Mouse (Mus musculus) c-Kit-positive CD71-positive TER-119-positive erythroid progenitor cells, embryonic 14.5 days (primary cell): ENCODE data around the gene Pim1.

Source experiments
- DNase-seq: peaks from one replicate; pipeline ENCODE4 v3.0.0-alpha.2; 2013; ENCODE audit warnings: low spot score

Pim1 gene

DNA sequence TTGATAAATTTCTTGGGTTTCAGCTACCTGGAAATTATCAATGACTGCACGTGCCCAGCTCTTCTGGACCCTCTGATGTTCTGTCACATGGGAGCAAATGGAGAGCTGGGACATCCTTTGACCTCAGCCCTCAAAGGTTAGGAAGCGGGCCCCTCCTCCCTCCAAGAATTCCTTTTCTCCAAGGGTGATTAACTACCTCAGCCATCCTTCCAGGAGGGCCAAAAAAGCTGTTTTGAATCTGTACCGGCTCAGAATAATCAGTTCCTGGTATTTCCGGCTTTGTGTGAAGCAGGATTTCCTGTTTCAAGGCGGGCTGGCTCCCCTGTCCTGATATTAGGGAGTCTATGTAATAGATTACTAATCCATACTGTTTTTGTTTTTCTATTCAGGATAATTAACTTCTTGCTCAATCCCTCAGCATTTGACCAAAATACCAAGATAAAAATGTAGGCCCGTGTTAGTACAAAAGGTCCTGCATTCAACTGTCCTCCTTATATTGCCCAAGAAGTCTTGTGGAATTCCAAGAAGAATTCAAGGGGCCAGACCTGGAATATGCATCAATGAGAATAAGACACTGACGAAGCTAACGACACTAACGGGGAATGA, 25.0 kb upstream of the Pim1 start:
- no peak for DNase-seq

DNA sequence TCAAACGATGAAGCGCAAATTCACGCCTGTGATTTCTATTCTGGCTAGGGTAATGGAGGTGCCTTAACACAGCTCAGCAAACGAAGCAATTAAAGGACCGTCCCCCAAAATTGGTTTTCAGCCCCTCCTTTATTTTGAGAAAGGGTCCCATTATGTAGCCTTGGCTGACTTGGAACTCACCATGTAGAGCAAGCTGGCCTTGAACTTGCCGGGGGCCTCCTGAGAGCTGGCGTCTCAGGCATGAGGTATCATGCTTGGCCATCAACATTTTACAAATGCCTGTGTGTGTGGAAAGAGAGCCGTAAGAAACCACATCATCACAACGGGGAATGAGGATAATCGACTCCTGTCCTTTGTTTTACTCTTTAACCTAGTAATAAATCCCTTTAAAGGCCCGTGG, 23.5 kb upstream of the Pim1 start:
- DNase-seq: no peak

DNA sequence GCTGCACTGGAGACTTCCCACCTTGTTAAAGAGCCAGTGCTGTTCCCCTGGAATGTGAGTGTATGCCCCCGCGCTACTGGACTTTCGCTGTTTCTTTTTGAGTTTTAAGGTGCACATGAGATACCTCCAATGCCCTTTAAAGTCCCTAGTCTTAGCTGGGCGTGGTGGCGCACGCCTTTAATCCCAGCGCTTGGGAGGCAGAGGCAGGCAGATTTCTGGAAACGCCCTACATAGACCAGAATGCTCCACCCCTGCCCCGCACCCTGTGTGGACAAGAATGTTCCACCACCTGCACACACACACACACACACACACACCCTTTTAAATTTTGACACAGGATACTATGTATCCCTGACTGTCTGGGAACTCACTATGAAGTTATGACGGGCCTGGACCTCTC, 17.1 kb upstream of the Pim1 start:
- no peak for DNase-seq

DNA sequence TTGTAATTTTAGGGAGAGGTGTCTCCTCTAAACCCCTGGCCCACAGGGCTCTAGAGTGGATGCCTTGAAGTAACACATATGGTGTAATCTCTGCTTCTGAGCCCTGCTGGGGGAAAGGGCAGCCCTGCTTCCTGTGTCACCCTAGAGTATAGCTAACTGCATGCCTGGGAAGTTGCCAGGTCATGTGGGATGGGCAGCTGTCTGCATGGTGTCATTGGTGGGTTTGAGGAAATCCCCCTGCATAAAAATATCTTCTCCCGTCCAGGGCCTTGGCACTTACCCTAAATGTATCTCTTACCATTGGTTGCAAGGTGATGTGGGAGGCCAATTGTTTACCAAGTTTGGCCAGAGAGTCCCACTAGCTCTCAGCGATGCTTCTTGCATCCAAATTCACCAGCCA, 16.5 kb upstream of the Pim1 start:
- DNase-seq: no peak

DNA sequence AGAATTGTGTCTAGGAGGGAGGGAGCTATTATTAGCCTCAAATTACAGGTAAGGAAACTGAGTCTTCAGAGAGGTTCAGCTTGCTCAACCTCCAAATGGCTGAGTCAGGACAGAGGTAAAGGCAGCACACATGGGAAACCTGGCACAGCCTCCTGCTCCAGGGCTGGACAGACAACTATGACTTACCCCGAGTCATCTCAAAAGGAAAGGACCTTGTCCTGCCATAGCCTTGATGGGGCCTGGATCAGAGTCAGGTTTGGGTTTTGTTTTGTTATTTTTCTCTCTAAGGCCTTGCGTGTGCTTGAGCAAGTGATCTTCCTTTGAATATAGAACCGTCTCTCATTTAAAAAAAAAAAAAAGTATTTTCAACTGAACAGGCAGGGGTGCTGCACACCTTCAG, 15.4 kb upstream of the Pim1 start:
- no peak for DNase-seq

DNA sequence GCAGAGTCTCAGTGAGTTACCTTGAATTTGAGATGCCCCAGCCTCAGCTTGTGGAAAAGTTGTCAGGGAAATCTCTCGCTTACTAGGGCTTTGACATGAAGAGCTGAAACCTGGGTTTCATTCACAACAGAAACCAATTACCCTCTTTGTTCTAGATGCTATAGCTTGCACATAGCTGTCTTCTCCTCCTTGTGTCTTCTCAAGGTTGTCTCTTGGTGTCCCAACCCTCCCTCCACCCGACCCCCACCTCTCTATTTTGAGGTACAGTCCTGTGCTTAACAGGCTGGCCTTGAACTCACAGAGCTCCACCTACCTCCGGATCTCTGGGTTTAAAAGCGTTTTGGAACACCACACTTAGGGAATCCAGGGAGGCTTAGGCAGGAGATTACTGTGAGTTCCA, 14.1 kb upstream of the Pim1 start:
- DNase-seq: no peak

DNA sequence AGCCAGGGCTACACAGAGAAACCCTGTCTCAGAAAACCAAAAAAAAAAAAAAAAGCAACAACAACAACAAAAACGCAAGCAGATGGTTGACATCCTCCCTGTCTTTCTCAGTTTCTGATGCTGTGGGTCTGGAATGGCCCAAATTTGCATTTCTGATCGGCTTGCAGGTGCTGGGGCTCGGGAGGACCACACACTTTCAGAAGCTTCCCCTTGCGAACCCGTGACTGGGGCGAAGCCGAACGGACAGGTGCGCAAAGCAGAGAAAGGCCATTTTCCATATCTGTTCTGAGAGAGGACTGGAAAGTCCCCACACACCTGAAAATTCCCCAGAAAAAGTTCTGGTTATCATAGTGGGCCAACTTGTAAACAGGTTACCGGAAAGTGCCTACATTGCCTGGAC, 13.2 kb upstream of the Pim1 start:
- no peak for DNase-seq

DNA sequence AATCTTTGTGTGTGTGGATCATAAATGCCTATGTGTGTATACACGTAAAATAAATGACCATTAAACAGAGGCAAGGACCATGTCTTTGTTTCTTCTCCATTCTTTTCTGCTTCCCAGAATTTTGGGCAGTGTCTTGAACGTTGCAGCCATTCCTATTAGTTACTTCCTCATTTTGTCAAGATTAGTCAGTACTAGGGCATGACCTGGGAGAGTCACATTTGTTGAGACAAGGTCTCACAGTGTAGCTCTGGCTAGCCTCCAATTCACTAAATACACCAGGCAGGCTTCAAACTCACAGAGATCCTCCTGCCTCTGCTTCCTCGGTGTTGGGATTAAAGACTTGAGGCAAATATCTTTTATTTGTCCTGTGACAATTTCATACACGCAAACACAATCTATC, 12.3 kb upstream of the Pim1 start:
- DNase-seq: no peak

DNA sequence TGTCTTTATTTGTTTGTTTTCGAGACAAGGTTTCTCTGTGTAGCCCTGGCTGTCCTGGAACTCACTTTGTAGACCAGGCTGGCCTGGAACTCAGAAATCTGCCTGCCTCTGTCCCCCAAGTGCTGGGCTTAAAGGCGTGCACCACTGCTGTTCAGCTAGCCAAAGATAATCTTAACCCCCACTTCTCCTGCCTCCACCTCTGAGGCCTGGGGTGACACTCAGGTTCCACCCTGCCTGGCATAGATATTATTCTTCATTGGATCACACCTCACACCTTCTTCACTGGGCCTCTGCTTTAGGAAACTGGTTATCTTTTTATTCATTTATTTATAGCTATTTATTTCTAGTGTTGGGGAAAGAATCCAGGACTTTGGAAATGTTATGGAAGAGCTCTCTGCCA, 10.3 kb upstream of the Pim1 start:
- DNase-seq: no peak

DNA sequence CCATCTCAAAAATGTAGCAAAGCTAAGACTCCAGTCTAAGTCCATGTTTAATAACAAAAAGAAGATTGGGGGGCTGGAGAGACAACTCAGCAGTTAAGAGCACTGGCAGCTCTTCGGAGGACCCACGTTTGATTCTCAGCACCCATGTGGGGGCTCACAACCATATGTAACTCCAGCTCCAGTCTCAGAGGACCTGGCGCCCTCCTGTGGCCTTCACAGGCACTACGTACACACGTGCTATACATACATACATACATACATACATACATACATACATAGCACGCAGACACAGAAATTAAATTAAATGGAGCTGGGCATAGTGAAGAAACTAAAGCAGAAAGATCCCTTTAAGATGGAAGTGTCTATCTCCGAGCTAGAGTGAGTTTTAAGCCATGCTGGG, 7.9 kb upstream of the Pim1 start:
- DNase-seq: no peak

DNA sequence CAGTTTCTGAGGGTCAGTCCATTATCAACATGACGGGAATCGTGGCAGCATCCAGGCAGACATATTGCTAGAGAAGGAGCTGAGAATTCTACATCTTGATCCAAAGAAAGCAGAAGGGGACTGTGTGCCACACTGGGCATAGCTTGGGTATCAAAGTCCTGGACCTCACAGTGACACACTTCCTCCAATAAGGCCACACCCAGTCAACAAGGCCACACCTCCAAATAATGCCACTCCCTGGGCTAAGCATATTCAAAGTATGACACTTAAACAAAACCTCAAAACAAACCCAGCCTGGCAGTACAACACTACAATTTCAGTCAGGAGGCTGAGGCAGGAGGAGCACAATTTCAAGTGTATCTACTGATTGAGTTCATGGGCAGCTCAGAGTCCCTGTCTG, 7.3 kb upstream of the Pim1 start:
- no peak for DNase-seq

DNA sequence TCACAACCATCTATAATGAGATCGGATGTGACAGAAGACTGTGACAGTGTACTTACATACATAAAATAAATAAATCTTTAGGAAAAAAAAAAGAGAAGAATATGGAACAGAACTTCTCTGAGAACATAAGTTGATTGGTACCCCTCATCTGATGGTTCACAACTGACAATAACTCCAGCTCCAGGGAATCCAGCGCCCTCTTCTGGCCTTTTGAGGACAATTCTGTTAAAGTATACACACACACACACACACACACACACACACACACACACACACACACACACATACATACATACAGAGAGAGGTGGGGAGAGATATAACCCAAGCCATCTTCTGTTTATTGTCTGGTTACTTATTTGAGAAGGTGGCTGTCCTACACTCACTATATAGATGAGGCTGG, 6.1 kb upstream of the Pim1 start:
- DNase-seq: no peak

DNA sequence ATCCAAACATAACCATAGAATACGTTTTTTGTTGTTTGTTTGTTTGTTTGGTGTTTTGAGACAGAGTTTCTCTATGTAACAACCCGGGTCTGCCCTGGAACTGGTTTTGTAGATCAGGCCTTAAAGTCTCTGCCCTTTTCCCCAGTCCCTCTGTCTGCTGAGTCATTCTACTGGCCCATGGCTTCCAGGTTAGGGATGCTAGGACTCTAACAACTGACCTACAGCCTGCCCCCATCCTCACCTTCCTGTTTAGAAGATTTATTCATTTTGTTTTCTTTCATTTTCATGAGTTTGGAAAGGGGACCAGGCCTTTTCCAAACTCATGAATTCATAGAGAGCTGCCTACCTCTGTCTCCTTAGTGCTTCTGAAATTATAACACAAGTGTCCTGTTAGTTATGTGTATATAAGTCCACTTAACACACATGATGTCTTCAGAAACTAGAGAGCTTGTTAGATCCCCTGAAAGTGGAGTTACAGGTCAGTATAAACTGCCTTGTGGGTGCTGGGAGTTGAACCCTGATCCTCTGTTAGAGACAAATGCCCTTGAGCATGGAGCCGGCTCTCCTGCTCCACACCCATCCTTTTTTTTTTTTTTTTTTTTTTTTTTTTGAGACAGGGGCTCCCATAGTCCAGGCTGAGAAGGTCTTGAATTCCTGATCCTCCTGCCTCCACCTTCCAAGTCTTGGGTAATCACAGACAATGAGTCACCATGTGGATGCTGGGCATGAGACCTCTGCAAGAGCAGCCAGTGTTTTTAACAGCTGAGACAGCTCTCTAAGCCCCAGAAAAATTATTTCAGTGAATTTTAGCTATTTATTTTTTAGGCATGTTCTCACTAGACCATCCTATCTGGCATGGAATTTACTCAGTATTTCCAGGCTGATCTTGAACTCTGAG, 5.0 kb upstream of the Pim1 start:
- DNase-seq: no peak

DNA sequence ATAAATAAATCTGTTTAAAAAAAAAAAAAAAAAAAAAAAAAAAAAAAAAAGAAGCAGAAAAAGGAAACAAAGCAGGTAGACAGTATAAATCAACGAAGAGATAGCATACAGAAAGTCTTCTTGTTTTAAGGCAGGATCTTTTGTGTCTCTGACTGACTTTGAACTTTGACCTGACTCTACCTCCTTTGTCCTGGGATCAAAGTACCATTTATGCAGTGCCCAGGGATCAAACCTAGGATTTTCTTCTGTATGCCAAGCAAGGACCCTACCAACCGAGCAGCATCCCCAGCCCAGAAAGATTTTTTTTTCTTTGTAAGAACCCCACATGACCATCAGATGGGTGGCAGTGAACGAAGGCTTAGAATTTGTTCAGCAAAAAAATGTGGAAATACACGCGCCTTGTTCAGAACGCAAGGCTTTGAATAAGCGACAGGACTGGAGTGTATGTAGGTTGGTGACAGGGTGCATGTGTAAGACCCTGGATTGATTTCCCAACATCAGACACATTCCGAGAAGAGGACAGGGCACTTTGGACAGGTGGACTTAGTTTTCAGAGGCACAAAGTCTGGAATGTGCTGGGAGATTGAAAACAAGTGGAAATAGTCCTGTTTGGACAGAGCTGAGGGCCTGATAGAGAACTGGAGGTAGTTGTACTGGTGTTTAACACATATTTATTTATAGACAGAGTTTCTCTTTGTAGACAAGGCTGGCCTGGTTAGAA, 2.1 kb upstream of the Pim1 start:
- DNase-seq: no peak

DNA sequence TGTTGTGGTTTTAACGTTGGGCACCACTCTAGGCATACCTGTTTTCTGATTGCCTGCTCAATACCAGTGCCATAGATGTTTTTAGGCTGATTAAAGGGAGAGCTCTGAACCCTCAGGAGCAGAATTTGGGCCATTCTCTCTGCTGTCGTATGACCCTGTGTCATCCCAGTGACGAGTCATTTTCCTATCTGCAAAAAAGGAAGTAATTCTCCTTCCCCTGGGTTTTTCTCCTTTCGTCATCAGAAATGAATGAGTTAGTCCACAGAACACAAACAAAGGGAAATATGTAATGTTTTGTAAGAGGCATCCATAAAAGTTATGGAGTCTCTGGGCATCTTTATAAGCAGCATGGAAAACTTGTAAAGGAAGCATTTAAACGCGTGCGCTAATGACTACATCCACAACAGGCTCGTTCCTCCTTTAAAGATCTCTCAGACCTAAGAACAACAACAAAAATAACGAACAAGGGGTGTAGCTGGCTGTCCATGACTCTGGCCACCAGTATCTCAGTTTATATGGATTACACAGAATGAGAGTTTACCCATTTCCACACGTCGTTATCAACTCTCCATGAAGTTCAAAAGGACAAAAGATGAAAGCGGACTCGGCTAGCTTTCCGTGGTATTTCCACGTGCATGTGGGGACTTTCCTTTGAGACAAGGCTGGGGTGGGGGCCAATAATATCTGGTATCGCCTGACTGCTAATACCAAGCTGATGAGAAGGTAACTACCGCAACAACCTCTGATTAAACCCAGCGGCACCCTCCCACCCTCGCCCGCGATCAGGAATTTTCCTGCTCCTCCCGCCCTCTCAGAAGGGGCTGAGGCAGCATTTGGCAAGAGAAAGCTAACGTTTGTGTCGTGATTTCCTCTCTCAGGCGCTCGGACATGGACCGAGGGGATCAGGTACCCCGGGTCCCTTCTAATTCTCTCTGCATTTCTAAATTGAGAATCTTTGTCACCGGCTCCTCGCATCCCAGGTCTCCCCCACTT, 1.3 kb upstream of the Pim1 start:
- DNase-seq: peak; percentile 66

DNA sequence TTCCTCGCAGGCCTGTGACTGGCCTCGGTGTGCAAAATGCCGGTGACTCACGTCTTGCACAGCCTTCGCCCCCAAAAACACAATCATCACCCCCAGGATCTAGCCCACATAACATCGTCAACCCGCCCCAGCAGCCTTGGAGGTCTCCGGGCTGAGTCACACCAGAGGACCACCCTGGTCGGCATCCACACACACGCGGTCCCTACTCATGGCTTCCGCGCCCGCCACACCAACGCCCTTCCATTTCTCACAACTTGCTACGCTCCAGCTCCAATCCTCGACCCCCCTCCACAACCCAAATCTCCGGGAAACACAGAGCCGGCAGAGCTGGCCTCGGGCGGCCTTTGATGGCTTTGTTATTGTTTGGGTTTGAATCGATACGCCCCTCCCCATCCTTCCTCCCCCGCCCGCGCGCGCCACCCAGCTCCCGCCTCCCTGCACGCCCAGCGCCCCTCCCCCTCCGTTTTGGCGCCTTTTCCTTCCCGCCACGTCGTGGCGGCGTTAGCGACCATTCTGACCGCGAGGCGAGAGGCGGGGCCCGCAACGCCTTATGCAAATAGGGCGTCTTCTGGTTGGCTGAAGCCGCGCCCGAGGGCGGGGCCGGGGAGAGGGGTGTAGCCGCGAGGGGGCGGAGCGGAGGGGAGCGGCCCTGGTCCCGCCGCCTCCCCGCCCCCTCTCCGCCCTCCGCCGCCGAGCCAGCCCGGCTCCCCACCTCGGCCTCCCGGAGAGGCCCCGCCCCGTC, 411 bp upstream of the Pim1 start:
- peak; percentile 100 for DNase-seq

DNA sequence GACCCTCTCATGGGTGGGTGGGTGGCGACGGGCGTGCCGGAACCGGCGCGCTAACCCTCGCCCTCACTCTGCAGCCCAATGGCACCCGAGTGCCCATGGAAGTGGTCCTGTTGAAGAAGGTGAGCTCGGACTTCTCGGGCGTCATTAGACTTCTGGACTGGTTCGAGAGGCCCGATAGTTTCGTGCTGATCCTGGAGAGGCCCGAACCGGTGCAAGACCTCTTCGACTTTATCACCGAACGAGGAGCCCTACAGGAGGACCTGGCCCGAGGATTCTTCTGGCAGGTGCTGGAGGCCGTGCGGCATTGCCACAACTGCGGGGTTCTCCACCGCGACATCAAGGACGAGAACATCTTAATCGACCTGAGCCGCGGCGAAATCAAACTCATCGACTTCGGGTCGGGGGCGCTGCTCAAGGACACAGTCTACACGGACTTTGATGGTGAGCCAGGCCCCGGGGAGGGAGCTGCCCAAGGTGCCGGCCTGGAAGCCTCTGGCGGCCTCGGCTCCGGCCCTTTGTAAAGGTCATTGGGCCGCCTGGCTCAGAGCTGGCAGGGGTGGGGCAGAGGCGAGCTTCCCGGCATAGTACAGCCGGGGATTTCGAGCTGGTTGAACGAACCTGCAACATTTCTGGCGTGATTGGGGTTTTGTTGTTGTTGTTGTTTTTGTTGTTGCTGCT, 1.2 kb downstream of the Pim1 start:
- no peak for DNase-seq

DNA sequence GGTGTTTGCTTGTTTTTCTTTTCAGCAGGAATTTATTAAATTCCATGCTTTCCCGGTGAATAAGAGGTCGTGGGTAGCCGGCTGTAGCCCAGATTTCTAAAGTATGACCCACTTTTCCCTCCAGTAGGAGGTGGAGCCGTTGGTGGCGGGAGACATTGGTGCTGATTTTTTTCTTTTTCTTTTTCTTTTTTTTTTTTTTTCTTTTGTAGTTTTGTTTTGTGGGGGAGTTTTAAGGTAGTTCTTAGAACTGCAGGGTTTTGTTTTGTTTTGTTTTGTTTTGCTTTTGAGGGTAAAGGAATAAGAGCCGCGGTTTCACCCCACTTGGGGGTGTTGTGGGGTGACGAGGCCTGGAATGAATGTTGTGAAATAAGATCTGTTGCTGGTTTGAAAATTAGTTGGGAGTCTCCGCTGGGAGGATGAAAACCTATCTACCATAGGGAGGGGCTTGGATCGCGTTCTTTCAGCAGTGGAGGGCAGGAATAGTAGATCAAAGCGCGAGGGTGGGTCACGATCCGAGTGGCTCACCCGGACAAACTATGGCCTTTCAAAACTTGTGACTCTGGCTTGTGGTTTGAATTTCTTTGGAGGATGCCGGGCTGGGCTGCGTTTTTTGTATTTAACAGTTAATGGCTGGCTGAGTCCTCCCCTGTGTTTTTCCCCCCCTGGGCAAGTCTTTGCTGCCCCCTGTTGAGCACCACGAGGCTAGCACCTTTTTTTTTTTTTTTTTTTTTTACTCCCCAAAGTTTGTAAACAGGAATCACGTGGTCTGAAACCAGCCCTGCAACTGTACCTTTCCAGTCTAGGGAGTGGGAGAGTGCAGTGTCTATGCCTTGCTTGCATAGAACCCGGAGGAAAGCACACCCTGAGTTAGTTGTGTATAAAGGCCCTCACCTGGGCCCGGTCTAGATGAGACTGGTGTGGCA, 2.0 kb downstream of the Pim1 start:
- DNase-seq: peak; percentile 75

DNA sequence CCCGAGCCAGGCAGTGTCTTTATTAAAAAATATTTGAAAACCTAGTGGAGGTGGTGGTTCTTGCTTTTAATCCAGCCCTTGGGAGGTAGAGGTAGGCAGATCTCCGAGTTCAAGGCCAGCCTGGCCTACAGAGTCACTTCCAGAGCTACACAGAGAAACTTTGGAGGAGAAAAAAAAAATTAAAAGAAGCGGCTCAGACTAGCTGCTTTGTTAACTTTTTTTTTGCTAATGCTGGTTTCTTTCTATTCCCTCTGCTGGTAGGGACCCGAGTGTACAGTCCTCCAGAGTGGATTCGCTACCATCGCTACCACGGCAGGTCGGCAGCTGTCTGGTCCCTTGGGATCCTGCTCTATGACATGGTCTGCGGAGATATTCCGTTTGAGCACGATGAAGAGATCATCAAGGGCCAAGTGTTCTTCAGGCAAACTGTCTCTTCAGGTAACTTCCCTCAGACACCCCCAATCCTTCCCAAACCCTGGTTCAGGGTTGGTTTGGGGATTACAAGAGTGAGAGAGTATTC, 3.0 kb downstream of the Pim1 start:
- no peak for DNase-seq
